Mouse (Mus musculus) adrenal gland, postnatal 36 days (tissue): ENCODE measurements around the gene Olfr794. TPM values are rescaled to one million over a fixed set of nuclear protein-coding genes. Genes with fewer than 3 reads are reported as not detected.
A peak's percentile ranks its signal among the peaks of the same experiment; 100 is the strongest.

Experiments used
- DNase-seq, 2 experiments: peaks; one replicate each; pipeline ENCODE4 v3.0.0; 2021; ENCODE audit warnings: mixed read lengths in 1 of 2
- long read RNA-seq, 2 experiments: library from polyadenylated mRNA; stranded (forward); transcript quantifications; one replicate each; pipeline ENCODE4 v2.0.0; 2021; ENCODE audit warnings: borderline sequencing depth in 2 of 2
- microRNA-seq: library from miRNA; unstranded; fragments of <30 nt; microRNA quantifications from one replicate; pipeline ENCODE4 v1.2.0, GENCODE M21; 2021
- total RNA-seq, 2 experiments: library from RNA; stranded (reverse); gene quantifications; 2 replicates each; pipeline ENCODE4 v1.2.3; 2021

Gene Olfr794
- total RNA-seq, result not detected
- long read RNA-seq, experiment 1, result 0 reads
- long read RNA-seq, experiment 2, result 0 reads

GRCm38 (mm10) chr10:129567355-129567754 is at the start of gene Olfr794:
Olfr794 (plus strand) TSS chr10:129567655.
- DNase-seq, result no peak

DNA sequence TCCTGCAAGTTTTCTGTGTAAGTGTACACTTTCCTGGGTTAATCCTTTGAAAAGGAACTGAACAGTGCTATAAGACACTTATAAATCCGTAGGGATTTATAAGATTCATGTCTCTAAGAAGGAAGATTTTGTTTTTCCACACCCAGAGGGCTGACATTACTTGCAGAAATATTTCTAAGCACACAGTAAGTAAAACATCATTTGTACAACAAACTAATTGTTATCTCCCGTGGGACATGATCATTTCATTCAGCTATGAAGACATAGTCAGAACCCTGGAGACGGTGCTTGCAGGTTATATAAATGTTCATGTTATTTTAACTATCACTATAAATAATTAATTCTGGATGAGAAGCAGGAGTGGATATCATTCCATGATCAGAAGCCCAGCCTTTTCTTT is 46.0 kb upstream of the Olfr794 start, which contains the start of gene Olfr791:
Gene Olfr791 (plus strand): TSS at position 301 of the 400 bp plus-strand sequence.
- DNase-seq, result no peak

DNA sequence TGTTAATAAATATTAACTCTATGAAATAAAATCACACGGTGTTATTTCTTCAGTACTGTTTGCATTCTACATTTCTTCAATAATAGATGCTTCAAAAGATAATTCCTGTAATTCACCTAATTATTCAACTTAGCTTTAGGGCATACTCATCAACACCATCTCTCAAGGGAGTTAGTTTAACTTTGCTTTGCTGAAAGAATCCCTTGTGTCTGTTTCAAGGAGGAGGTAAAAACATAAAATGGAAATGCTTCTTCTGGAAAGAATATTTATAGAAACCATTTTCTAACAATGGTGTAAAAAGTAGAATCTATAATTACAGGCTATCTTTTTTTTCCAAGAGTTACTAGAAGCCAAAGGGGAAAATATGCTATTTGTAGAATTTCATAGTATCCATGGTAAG is 28.6 kb upstream of the Olfr794 start, which contains the start of gene Olfr792:
Gene Olfr792 (plus strand): TSS at position 301 of the 400 bp plus-strand sequence.
- no peak for DNase-seq

- DNase-seq, result peak in 1 of 2 experiments; percentile 2
Measured at GRCm38 (mm10) chr10:129549354-129549753, 18.1 kb upstream of the Olfr794 start.

DNA sequence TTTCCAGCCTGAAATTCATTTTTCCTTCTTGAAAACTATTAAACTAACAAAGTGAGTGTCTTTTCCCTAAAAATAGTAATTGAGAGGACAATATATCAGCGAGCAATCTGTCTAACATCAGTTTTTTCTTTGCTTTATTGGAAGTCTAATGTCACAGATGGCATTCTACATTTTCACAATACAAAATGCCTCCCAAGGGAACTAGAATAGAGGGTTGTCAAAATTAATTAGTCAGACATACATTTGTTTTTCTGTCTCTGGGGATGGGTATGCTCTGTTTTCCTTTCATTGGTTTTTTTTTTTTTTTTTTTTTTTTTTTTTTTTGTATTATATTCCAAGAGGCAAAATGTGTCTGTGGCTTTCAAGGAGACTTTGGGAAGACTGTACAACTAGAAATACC is 9.6 kb downstream of the Olfr794 start:
- DNase-seq, result no peak

GRCm38 (mm10) chr10:129612470-129612869 is 45.0 kb downstream of the Olfr794 start, which contains the start of gene Olfr796:
Olfr796 (minus strand) TSS chr10:129612570.
- no peak for DNase-seq

DNA sequence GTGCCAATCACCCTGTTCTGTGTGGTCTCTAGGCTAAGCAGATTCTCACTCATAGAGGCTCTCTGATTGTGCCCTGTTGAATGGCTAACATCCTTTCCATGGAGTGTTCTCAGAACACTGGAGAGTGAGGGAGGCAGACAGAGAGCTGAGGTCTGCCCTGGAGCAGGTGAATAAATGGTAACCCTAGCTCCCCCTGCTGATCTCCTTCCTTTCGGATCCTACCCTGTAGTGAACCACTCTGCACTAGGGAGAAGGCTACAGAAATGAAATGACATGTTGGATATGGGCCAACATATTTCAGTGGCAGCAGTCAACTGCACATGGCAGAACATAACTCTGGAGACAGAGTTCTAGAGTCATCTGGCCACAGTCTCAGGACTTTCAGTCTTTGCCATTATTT is 54.3 kb downstream of the Olfr794 start:
- DNase-seq, result no peak

Small RNAs within 50 kb of the gene (microRNA-seq; reads per million reads assigned to microRNA genes)
- not detected for gene Gm23252

Other genes starting within 250 kb of the Olfr794 start
- not detected for gene Olfr780, start 249.5 kb upstream of the Olfr794 start, total RNA-seq
- not detected for gene Olfr781, start 238.8 kb upstream of the Olfr794 start, total RNA-seq
- not detected for gene Olfr782, start 218.8 kb upstream of the Olfr794 start, total RNA-seq
- gene Olfr784, start 183.6 kb upstream of the Olfr794 start, total RNA-seq, result not detected
- gene Olfr785, start 162.2 kb upstream of the Olfr794 start, total RNA-seq, result not detected
- gene Olfr786, start 140.3 kb upstream of the Olfr794 start, total RNA-seq, result not detected
- not detected for gene Olfr787, start 105.8 kb upstream of the Olfr794 start, total RNA-seq
- not detected for gene Olfr788, start 96.7 kb upstream of the Olfr794 start, total RNA-seq
- not detected for gene Olfr789, start 82.9 kb upstream of the Olfr794 start, total RNA-seq
- not detected for gene Olfr790, start 69.2 kb upstream of the Olfr794 start, total RNA-seq
- not detected for gene Olfr791, start 45.9 kb upstream of the Olfr794 start, total RNA-seq
- gene Olfr792, start 28.5 kb upstream of the Olfr794 start, total RNA-seq, result not detected
- gene Olfr796, start 44.9 kb downstream of the Olfr794 start, total RNA-seq, result not detected
- gene Olfr798, start 60.3 kb downstream of the Olfr794 start, total RNA-seq, result not detected
- gene Olfr799, start 69.8 kb downstream of the Olfr794 start, total RNA-seq, result not detected
- not detected for gene Olfr800, start 90.0 kb downstream of the Olfr794 start, total RNA-seq
- gene Olfr801, start 106.2 kb downstream of the Olfr794 start, total RNA-seq, result not detected
- not detected for gene Olfr802, start 120.5 kb downstream of the Olfr794 start, total RNA-seq
- not detected for gene Olfr803, start 126.6 kb downstream of the Olfr794 start, total RNA-seq
- not detected for gene Olfr804, start 135.6 kb downstream of the Olfr794 start, total RNA-seq
- gene Olfr805, start 161.7 kb downstream of the Olfr794 start, total RNA-seq, result not detected
- not detected for gene Olfr806, start 174.3 kb downstream of the Olfr794 start, total RNA-seq
- not detected for gene Olfr807, start 190.1 kb downstream of the Olfr794 start, total RNA-seq
- gene Olfr808, start 197.8 kb downstream of the Olfr794 start, total RNA-seq, result not detected
- gene Olfr809, start 207.0 kb downstream of the Olfr794 start, total RNA-seq, result not detected
- gene Olfr810, start 227.3 kb downstream of the Olfr794 start, total RNA-seq, result not detected
- not detected for gene Olfr811, start 236.7 kb downstream of the Olfr794 start, total RNA-seq